Mouse (Mus musculus) layer of hippocampus, adult 2 months (tissue): ENCODE results near the gene Ugt1a1. TPM values are rescaled to one million over a fixed set of nuclear protein-coding genes. Genes with fewer than 3 reads are reported as not detected.
"Not testable (repeated sequence)": the region's sequence is repeated elsewhere in the genome, so short reads cannot be mapped to it uniquely, and the experiment has no call there.

Experiments
- DNase-seq, 2 experiments: peaks; one replicate each; pipeline ENCODE4 v3.0.0; 2022; ENCODE audit warnings: low spot score in 2 of 2
- H3K27ac ChIP-seq: fragments of 200-600 bp; 2 replicates; pipeline ENCODE4 v1.8.1; 2022
- H3K4me3 ChIP-seq: fragments of 200-600 bp; 2 replicates; pipeline ENCODE4 v1.8.1; 2022; ENCODE audit warnings: mild to moderate bottlenecking
- CTCF ChIP-seq: fragments of 200-600 bp; conservative IDR thresholded peaks from 2 replicates; pipeline ENCODE4 v1.8.1; 2022; ENCODE audit warnings: antibody characterized with exemption, mild to moderate bottlenecking, moderate library complexity
- total RNA-seq, 2 experiments: library from RNA; stranded (reverse); gene quantifications; 2 replicates each; pipeline ENCODE4 v1.2.3; 2021

The Ugt1a1 gene
- total RNA-seq, 2 experiments from 2014 or later, result not detected

DNA sequence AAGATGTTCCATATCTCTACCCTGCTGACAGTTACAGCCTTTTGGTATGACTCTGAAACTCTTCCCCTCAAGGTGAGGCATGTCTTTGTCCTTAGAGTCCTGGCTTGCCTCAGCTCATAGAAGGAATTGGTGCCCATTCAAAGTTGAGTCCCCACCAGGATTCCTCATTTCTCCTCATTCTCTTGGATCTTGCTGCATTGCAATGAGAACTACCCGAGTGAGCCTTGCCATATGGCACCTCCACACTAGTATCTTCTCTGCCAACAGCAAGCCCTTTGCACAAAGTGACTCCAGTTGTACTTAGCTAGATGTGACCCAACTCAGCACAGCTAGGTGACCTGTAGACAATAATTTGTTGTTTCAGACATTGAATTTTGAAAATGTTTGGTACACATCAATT, 11.8 kb downstream of the Ugt1a1 start:
- no peak for DNase-seq
- no peak overlapping the region for H3K27ac ChIP-seq
- no peak for TF ChIP-seq CTCF
- H3K4me3 ChIP-seq, result no peak overlapping the region

DNA sequence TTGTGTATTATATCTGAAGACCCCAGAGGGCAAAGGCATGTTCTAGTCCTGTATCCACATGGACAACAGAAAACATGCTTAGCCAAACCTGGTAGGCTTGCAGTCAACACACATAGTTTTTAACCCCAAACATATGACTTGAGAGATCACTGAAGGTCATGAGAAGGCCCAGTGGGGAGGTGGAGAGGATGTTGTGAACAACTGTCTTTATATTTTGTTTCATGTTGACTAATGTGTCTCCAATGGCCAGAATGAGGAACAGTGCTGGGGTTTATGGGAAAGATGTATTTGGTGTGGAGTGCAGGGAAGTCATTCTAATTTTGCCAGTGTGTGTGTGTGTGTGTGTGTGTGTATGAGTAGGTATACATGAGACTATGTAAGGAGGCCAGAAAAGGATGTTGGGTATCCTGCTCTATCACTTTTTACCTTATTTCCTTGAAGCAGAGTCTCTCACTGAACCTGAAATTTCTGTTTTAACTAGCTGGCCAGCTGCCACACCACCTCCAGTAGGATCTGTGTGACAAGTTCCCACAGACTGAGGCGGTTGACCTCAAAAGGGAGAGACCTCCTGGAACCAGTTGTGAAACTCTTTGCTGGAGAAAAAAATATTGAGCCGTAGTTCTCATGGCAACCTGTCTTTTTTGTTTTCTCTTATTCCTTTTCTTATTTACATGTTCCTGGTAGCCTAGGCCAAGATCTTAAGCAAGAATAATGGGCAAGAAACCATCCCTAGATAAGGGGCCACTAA, 12.4 kb downstream of the Ugt1a1 start:
- no peak for DNase-seq
- Histone ChIP-seq H3K27ac (no peak overlapping the region), H3K4me3 (no peak overlapping the region)
- TF ChIP-seq CTCF, result no peak

DNA sequence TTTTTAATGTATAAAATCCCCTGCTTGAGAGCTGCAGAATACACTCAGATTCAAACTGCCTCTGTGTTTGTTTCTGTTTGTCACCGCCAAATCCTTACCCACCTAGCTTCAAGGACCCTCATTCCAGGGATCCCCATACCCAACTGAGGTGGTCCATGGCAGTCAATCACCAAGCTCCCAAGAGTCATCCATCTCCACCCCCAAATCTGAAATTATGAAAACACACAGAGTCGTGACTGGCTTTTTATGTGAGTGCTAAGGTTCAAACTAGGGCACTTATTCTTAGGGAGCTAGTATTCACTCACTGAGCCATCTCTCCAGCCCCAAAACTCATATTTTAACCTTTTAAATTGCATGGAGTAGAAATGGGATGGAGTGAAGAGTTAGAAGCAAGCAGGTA, 13.5 kb downstream of the Ugt1a1 start:
- not testable (repeated sequence) for H3K4me3 ChIP-seq, H3K27ac ChIP-seq, DNase-seq

DNA sequence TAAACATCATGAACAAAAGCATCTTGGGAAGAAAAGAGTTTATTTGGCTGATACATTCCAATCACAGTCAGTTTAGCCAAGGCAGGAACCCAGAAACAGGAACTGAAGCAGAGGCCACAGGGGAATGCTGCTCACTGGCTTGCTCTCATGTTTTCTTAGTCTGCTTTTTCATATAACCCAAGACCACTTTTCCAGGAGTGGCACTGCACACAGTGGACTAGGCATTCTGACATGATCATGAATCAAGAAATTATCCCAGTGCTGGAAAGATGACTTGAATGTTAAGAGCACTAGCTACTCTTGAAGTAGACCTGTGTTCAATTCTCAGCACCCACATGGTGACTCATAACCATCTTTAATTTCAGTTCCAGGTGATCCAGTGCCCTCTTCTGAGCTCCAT, 14.0 kb downstream of the Ugt1a1 start:
- H3K27ac ChIP-seq, result no peak overlapping the region
- DNase-seq, result no peak
- TF ChIP-seq CTCF, result no peak

DNA sequence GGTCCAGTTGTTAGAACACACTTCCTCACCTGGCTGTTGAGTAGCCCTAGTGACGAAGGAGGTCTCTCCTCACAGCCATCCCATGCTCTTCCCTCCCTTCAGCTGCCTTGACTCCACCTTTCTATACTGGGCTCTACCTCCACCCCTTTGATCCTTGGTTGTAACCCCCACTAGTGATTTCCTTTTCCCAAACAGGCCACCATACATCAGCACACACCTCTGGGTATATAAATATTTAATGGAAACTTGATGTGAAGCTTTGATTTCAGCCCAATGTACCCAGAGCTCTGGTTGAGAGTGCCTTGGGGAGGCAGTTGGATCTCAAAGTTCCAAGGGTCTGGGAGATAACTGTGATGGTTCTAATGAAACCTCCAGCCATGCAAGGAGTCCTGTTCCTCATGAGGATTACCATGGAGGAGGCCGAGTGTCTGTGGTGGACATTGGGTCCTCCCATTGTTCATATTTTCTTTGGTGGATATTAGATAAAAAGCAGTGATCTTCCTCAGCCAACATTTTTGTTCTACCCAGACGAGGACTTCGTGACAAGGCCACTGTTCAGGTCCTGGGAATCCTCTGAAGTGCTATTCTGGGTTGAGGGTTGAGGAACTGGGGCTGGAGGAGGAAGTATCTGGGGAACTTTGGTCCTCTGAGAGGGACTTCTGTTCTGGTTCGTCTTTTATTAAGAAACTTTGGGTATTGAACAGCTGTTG, 15.1 kb downstream of the Ugt1a1 start, which contains the start of gene Mroh2a:
Gene Mroh2a (plus strand): TSS at position 317 of the 710 bp plus-strand sequence.
- TF ChIP-seq CTCF, result no peak
- Histone ChIP-seq H3K4me3 (no peak within 1 kb of the TSS), H3K27ac (no peak within 1 kb of the TSS)
- no peak for DNase-seq

More for the DNA sequence above, 14.0 kb downstream of the Ugt1a1 start:
- H3K4me3 ChIP-seq, result no peak overlapping the region

DNA sequence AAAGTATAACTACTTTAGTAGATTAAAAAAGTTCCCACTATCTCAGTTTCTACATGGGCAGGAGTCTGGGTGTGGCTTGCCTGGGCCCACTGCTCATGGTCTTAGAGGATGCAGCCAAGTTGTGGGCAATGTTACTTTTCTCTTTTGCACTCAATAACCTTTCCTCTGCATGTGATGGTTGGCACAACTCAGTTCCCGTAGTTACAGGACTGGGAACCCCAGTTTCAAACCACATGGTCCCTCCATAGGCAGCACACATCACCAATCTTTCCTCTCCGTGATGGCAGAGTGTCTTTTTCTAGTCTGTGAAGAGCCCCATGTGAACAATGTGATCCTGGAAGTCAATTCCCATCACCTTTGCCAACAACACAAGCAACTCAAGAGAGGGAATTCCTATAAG, 15.7 kb downstream of the Ugt1a1 start:
- Histone ChIP-seq H3K4me3 (no peak overlapping the region), H3K27ac (no peak overlapping the region)
- TF ChIP-seq CTCF, result no peak
- no peak for DNase-seq

DNA sequence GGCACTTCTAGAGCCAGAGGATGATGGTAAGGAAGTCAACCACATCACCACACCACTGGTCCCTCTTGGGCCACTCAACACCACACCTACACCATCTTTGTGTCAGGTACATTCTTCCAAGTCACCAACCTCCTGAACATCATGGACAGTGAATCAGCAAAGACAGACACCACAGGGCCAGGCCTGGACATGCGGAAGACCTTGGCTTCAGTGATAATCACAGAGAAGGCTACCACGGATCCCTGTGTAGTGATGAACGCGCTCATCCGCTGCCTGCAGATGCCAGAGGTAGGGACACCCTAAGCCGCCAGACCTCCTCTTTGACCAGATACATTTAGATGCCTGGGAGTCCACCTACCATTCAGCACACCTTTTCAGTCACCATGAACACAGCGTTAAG, 16.4 kb downstream of the Ugt1a1 start:
- no peak for TF ChIP-seq CTCF
- no peak overlapping the region for H3K4me3 ChIP-seq
- no peak for DNase-seq
- no peak overlapping the region for H3K27ac ChIP-seq

DNA sequence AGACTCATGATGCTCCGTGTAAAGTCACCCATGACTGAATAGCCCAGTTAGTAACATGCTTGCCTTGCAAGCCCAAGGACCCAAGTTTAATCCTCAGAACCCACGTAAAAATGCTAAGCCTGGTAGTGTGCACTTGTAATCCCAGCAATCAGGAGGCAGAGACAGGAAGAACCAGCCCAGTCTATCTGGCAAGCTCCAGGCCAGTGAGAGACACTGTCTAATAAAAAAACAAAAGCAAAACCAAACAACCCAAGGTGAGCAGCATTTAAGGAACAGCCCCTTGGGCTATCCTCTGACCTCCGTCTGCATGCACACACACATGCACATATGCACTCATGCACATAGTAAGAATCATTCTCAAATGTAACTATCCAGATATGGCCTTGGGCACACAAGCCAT, 17.8 kb downstream of the Ugt1a1 start:
- no peak overlapping the region for H3K27ac ChIP-seq
- TF ChIP-seq CTCF, result no peak
- DNase-seq, result no peak
- no peak overlapping the region for H3K4me3 ChIP-seq

DNA sequence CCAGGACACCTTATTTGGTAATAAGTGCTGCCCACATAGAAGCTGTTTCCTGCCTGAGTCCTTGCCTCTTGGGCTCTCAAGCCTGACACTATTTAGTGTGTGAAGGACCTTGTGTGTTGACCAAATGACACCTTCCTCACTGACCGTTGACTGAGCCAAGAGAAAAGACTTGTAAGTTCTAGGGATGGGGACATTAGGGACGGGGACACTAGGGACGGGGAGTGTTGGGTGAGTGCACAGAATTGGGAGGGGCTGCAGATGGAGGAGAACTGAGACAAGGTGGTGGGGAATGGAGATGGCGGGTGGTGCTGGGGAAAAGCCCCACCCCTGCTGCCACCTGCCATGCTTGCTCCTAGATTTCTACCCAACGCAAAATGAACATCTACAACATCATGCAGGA, 18.2 kb downstream of the Ugt1a1 start:
- TF ChIP-seq CTCF, result no peak
- DNase-seq, result no peak
- no peak overlapping the region for H3K27ac ChIP-seq
- H3K4me3 ChIP-seq, result no peak overlapping the region

DNA sequence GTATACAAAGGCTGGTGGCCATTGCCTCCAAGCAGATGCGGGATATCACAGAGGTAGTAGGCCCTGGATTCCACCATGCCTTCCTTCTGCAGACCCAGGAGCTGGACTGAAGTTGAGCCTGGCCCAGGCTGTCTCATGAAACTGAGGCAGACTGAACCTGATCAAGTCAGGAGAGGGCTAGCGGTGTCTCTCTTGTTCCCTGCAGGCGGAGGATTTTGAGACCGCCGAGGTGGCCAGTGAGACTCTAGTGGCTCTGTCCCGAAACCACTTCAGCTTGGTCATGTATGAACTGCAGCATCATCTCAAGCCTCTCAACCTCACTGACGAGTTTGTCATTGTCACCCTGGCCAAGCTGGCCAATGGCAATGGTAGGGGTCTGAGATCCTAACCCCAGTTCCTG, 18.7 kb downstream of the Ugt1a1 start:
- Histone ChIP-seq H3K4me3 (no peak overlapping the region), H3K27ac (no peak overlapping the region)
- TF ChIP-seq CTCF, result no peak
- no peak for DNase-seq

DNA sequence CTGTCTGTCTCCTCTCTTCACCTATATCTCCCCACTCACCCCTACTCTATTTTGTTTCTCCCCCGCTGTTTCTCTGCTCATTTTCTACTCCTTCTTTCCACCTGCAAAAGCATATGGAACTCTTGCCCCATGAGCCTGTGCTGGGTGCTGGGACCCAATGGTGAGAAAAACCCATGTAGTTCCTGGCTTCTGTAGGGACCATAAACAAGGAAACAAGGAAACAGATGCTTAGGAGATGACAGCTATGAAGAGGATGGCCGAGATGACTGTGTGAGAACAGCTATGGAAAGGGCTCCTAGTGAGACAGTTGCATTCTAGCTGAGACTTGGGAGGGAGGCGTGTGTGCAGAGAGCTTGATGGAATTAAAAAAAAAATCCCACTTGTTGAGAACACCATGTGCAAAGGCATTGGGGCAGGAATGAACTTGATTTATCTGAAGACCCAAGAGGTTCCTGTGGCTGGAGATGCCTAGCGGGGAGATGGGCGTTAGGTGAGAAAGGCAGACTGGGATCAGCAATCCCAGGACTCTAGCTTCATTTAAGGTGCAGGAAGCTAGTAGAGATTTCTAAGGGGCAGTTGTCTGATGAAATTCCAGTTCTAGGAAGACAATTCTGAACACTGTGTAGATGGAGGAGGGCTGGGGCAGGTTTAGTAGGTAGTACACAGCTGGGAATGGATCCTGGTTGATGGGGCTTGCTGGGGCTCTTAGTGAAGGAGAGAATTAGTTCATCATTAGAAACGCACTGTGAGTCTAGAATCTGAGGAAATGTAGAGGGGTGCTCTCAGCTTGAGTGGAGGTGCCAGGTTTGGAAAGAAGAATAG, 19.4 kb downstream of the Ugt1a1 start:
- no peak for TF ChIP-seq CTCF
- H3K27ac ChIP-seq, result no peak overlapping the region

DNA sequence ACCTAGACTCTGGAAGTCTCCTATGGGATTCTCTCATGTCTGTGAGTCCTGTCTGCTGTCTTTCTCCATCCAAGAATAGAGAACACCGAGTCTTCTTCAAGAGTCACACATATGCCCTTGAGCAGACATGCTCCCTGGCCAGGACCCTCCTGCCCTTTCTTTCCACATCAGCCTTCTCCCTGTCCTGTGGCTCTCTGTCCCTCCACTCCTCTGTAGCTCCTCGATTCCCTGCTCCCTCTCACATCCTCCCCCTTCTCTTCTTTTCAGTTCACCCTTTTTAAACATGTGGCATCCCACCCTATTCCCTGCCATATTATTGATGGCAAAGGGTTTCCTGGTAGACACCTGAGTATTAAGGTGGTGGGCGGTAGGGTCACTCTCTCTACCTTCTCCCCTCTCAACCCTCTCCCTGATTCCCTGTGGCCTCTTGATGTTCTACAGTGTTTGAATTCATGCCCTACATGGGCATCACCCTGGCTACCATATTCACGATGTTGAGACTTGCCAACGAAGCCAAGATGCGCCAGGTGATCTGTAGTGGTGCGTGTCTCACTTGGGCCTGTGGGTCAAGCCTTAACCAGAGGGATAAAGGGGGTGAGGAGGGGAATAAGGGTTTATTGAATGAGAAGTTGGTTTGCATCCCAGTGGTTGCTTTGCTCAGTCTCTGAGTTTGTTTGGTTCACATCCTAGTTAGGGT, 20.2 kb downstream of the Ugt1a1 start:
- no peak for TF ChIP-seq CTCF
- DNase-seq, result no peak
- H3K27ac ChIP-seq, result no peak overlapping the region

More for the DNA sequence above, 19.4 kb downstream of the Ugt1a1 start:
- no peak for DNase-seq
- H3K4me3 ChIP-seq, result no peak overlapping the region

More for the DNA sequence above, 20.2 kb downstream of the Ugt1a1 start:
- H3K4me3 ChIP-seq, result no peak overlapping the region
